Mouse (Mus musculus): ENCODE measurements around the gene Fam209. TPM values are rescaled to one million over a fixed set of nuclear protein-coding genes. Genes with fewer than 3 reads are reported as not detected.

The Fam209 gene
- polyA plus RNA-seq (2015; fragmentation: Nextera tagmentation; extraction: Ambion mirVana), result not detected in 2 replicates

DNA sequence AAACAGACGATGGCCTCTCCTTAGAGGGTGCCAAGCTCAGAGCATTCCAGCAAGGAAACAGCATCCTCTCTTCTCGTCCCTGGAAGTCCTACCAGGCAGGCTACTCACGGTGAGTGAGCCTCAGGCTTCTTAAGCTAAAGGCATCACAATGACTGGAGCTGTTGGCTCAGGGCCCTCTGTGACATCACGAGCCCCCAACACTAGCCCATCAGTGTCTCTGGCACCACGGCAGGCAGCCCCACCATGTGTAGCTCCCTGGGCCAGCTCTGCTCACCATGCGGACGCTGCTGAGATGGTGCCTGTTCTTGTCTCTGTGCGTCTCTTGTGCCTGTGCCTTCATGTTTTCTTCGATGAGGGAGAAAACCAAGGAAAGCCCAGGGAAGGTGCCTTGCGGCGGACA lies at the start of gene Fam209:
Gene Fam209, plus strand, starts transcription at position 203 of the 400 bp plus-strand sequence.
- Histone ChIP-seq H3K9ac (ENCODE audit: low read length) (no peak within 1 kb of the TSS), H3K36me3 (ENCODE audit: control insufficient read depth, insufficient read depth, low read length) (peaks cover 8% of the 10 kb centered on the region; the same call in 1 of the 2 replicates), H3K4me1 (ENCODE audit: control insufficient read depth, insufficient read depth, low read length) (0 out of 2 replicates have a peak, but pooled peaks cover 3% of the 10 kb centered on the region), H3K27me3 (ENCODE audit: control insufficient read depth, insufficient read depth, low read length) (no peaks in the 10 kb centered on the region; the same call in 1 of the 2 replicates), H3K4me3 (replicated peaks; ENCODE audit: low read length) (no peak within 1 kb of the TSS), H3K27ac (ENCODE audit: low read length) (peak within 1 kb of the TSS; percentile 34), H3K4me2 (ENCODE audit: low read depth, low read length) (no peak within 1 kb of the TSS), H3K9me3 (replicated peaks; ENCODE audit: control insufficient read depth, low read length) (no peaks in the 10 kb centered on the region)
- WGBS, result 88% methylated on average over 11 of the region's 11 CpGs
- no peak for ATAC-seq (ENCODE audit: insufficient read depth, low FRiP score)

DNA sequence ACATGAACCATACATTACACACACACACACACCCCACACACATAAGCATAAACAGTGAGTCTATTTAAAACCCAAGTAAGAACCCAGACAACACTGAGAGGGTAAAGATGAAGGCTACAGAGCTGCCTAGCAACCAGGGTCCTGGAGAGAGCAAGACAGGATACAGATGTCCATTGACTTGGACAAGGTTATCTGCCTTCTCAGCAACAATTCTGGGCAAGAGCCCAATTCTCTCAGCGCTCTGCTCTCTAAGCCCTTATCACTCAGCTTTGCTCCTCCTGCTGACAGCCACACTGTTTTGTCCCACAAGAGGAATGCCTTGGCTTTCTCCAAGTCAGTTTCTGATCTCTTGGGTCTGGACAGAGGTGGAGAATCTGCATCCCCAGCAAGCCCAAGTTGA lies 41.7 kb upstream of the Fam209 start:
- H3K9me3 ChIP-seq (replicated peaks; ENCODE audit: control insufficient read depth, low read length), result no peaks in the 10 kb centered on the region
- H3K36me3 ChIP-seq (ENCODE audit: control insufficient read depth, insufficient read depth, low read length), result no peaks in the 10 kb centered on the region
- H3K4me2 ChIP-seq (ENCODE audit: low read depth, low read length), result no peak overlapping the region
- peak; percentile 60; the same call in 1 of the 2 replicates for ATAC-seq (ENCODE audit: insufficient read depth, low FRiP score)
- H3K4me1 ChIP-seq (ENCODE audit: control insufficient read depth, insufficient read depth, low read length), result no peaks in the 10 kb centered on the region
- H3K9ac ChIP-seq (ENCODE audit: low read length), result no peak overlapping the region
- WGBS, result 38% methylated on average over 1 of the region's 1 CpGs
- no peak overlapping the region for H3K27ac ChIP-seq (ENCODE audit: low read length)
- no peak overlapping the region for H3K4me3 ChIP-seq (replicated peaks; ENCODE audit: low read length)
- no peaks in the 10 kb centered on the region for H3K27me3 ChIP-seq (ENCODE audit: control insufficient read depth, insufficient read depth, low read length)

DNA sequence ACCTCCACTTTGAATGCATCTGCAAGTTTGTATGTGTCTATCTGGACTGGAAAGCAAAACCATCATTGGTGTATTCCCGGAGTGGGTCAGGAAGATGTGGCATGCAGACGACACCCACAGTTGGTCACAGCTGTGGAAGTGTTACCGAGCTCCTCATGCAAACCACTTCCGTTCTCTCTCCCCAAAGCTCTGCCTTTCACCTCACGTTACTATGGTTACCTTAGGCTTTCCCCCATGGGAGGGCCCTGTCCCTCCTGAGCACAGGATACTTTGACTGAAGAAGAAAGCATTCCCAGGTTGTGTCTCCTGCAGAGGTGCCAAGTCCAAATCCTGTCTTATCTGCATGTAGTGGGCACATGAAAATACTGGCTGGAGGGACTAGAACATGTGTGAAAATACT lies 38.6 kb upstream of the Fam209 start:
- Histone ChIP-seq H3K36me3 (ENCODE audit: control insufficient read depth, insufficient read depth, low read length) (no peaks in the 10 kb centered on the region), H3K27me3 (ENCODE audit: control insufficient read depth, insufficient read depth, low read length) (no peaks in the 10 kb centered on the region), H3K27ac (ENCODE audit: low read length) (no peak overlapping the region), H3K4me3 (replicated peaks; ENCODE audit: low read length) (no peak overlapping the region), H3K4me1 (ENCODE audit: control insufficient read depth, insufficient read depth, low read length) (no peaks in the 10 kb centered on the region), H3K9me3 (replicated peaks; ENCODE audit: control insufficient read depth, low read length) (no peaks in the 10 kb centered on the region), H3K9ac (ENCODE audit: low read length) (no peak overlapping the region), H3K4me2 (ENCODE audit: low read depth, low read length) (no peak overlapping the region)
- WGBS, result 35% methylated on average over 5 of the region's 5 CpGs
- ATAC-seq (ENCODE audit: insufficient read depth, low FRiP score), result no peak

DNA sequence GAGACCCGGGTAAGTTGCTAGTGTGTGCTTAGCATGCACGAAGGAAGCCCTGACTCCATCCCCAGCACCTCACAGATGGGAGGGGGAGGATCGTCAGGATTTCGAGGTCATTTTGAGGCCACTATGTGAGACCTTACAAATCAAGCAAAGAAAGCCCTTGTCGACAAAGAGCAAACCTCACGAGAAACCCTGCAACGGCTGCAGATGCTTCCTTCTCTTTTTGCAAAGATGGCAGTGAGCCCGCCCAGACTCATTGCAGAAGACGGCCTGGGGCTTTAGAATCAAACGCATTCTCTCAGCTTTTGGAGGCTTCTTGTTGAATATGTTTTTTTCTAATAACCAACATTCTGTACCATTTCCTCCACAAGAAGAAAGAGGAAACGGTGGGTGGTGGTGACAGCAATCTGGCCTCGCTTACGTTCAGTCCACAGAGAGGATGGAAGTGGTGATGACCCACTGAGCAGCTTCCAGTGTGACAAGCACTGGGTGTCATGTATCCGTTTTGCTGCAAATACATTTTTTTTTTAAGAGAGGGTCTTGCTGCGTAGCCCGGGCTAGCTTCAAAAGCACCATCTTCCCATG lies 34.9 kb upstream of the Fam209 start:
- H3K9ac ChIP-seq (ENCODE audit: low read length), result no peak overlapping the region
- no peak for ATAC-seq (ENCODE audit: insufficient read depth, low FRiP score)
- H3K9me3 ChIP-seq (replicated peaks; ENCODE audit: control insufficient read depth, low read length), result no peaks in the 10 kb centered on the region
- 60% methylated on average over 16 of the region's 16 CpGs for WGBS
- H3K27ac ChIP-seq (ENCODE audit: low read length), result no peak overlapping the region
- H3K4me3 ChIP-seq (replicated peaks; ENCODE audit: low read length), result no peak overlapping the region
- no peaks in the 10 kb centered on the region for H3K27me3 ChIP-seq (ENCODE audit: control insufficient read depth, insufficient read depth, low read length)
- H3K4me2 ChIP-seq (ENCODE audit: low read depth, low read length), result no peak overlapping the region
- H3K4me1 ChIP-seq (ENCODE audit: control insufficient read depth, insufficient read depth, low read length), result peaks cover 9% of the 10 kb centered on the region
- no peaks in the 10 kb centered on the region for H3K36me3 ChIP-seq (ENCODE audit: control insufficient read depth, insufficient read depth, low read length)

DNA sequence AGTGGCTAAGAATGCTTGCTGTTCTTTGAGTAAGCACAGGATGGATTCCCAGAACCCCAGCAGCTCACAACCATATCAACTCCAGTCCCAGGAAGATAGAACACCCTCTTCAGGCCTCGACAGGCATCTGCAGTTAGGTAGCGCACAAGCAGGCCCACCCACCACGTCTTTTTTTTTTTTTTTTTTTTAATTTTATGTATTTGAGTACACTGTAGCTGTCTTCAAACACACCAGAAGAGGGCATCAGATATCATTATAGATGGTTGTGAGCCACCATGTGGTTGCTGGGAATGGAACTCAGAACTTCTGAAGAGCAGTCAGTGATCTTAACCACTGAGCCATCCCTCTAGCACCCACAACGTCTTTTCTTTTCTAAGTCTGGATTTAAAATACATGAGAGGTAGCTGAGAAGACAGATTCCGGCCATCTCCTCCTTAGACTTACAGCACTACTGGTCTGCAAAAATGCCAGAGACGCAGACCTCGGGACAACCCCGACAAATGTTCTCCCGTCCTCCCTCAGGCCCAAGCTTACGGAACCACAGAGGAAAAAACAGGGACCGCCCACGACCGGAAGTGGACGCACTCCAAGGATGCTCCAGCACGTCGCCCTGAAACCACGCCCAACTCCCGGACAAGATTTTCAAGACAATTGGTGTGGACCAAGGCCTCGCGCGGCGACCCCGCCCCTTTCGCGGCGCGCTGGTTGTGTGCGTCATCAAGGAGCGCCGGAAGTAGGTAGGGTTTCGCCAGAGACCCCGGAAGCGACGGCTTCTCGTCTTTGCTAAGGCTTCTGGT lies 32.3 kb upstream of the Fam209 start, which contains the start of gene Rtf2:
Gene Rtf2, plus strand, starts transcription at position 714 of the 797 bp plus-strand sequence.
- Histone ChIP-seq H3K4me2 (ENCODE audit: low read depth, low read length) (peak within 1 kb of the TSS; percentile 74), H3K9me3 (replicated peaks; ENCODE audit: control insufficient read depth, low read length) (no peaks in the 10 kb centered on the region), H3K27ac (ENCODE audit: low read length) (peak within 1 kb of the TSS; percentile 78), H3K4me1 (ENCODE audit: control insufficient read depth, insufficient read depth, low read length) (peaks cover 9% of the 10 kb centered on the region), H3K36me3 (ENCODE audit: control insufficient read depth, insufficient read depth, low read length) (no peaks in the 10 kb centered on the region), H3K27me3 (ENCODE audit: control insufficient read depth, insufficient read depth, low read length) (no peaks in the 10 kb centered on the region), H3K4me3 (replicated peaks; ENCODE audit: low read length) (peak within 1 kb of the TSS; percentile 87), H3K9ac (ENCODE audit: low read length) (peak within 1 kb of the TSS; percentile 82)
- peak; percentile 97 for ATAC-seq (ENCODE audit: insufficient read depth, low FRiP score)
- 2% methylated on average over 35 of the region's 35 CpGs for WGBS

DNA sequence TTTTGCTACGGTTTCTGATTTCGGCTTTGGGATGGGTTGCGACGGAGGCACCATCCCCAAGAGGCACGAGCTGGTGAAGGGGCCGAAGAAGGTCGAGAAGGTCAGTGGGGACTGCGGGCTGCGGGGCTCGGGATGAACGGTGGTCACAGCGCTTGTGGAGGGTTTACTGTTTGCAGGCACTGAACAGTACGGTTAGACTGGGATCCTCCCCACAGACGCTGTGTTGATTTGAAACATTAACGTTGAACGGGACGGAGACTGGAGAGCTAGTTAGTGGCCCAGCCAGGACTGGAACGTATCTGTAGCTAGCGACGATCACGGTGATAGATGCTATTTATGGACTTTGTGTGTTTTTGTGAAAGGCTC lies 31.7 kb upstream of the Fam209 start:
- peak overlapping the region; percentile 82 for H3K9ac ChIP-seq (ENCODE audit: low read length)
- no peaks in the 10 kb centered on the region for H3K9me3 ChIP-seq (replicated peaks; ENCODE audit: control insufficient read depth, low read length)
- peak overlapping the region; percentile 49; the same call in 1 of the 2 replicates for H3K27ac ChIP-seq (ENCODE audit: low read length)

DNA sequence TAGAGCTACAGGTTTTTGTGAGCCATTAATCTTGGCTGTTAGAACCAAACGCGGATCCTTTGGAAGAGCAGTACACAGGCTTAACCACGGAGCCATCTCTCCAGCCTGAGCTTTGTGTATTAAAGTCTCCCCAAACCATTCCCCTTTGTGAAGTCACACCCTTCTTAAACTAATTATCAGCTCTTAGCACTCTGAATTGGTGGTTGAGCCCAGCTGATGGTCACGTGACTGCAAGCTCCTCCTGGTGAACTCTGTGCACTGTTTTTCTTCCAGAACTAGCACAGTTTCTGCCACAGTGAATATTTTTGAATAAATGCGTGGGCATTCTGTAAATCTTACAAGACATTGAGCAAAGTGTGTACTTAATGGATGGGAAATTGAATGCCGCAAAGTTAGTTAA lies 31.1 kb upstream of the Fam209 start:
- ATAC-seq (ENCODE audit: insufficient read depth, low FRiP score), result no peak
- no peaks in the 10 kb centered on the region for H3K27me3 ChIP-seq (ENCODE audit: control insufficient read depth, insufficient read depth, low read length)
- H3K36me3 ChIP-seq (ENCODE audit: control insufficient read depth, insufficient read depth, low read length), result no peaks in the 10 kb centered on the region
- H3K9ac ChIP-seq (ENCODE audit: low read length), result peak overlapping the region; percentile 82
- WGBS, result 26% methylated on average over 6 of the region's 6 CpGs
- H3K4me2 ChIP-seq (ENCODE audit: low read depth, low read length), result peak overlapping the region; percentile 74
- no peaks in the 10 kb centered on the region for H3K9me3 ChIP-seq (replicated peaks; ENCODE audit: control insufficient read depth, low read length)
- H3K4me1 ChIP-seq (ENCODE audit: control insufficient read depth, insufficient read depth, low read length), result peaks cover 9% of the 10 kb centered on the region
- H3K27ac ChIP-seq (ENCODE audit: low read length), result no peak overlapping the region
- peak overlapping the region; percentile 87 for H3K4me3 ChIP-seq (replicated peaks; ENCODE audit: low read length)

More for the DNA sequence above, 31.7 kb upstream of the Fam209 start:
- H3K4me3 ChIP-seq (replicated peaks; ENCODE audit: low read length), result peak overlapping the region; percentile 87
- no peaks in the 10 kb centered on the region for H3K27me3 ChIP-seq (ENCODE audit: control insufficient read depth, insufficient read depth, low read length)
- peaks cover 9% of the 10 kb centered on the region for H3K4me1 ChIP-seq (ENCODE audit: control insufficient read depth, insufficient read depth, low read length)
- H3K4me2 ChIP-seq (ENCODE audit: low read depth, low read length), result peak overlapping the region; percentile 74
- WGBS, result under 1% methylated on average over 21 of the region's 21 CpGs
- no peaks in the 10 kb centered on the region for H3K36me3 ChIP-seq (ENCODE audit: control insufficient read depth, insufficient read depth, low read length)
- peak; percentile 38 for ATAC-seq (ENCODE audit: insufficient read depth, low FRiP score)

DNA sequence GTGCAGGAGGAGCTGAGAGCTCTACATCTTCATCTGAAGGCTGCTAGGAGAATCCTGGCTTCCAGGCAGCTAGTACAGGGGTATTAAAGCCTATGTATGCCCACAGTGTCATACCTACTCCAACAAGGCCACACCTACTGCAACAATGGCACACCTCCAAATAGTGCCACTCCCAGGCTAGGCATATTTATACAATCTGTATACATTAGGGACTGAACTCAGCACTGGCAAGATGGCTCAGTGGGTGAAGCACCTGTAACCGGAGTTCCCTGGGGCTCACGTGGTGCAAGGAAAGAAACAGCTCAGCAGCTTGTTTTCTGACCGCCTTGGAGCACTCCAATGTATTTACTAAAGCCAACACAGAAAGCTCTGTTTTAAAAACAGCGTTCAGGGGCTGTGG lies 26.7 kb upstream of the Fam209 start:
- Histone ChIP-seq H3K9me3 (replicated peaks; ENCODE audit: control insufficient read depth, low read length) (no peaks in the 10 kb centered on the region), H3K4me2 (ENCODE audit: low read depth, low read length) (no peak overlapping the region), H3K27me3 (ENCODE audit: control insufficient read depth, insufficient read depth, low read length) (no peaks in the 10 kb centered on the region), H3K4me1 (ENCODE audit: control insufficient read depth, insufficient read depth, low read length) (peaks cover 9% of the 10 kb centered on the region), H3K9ac (ENCODE audit: low read length) (no peak overlapping the region), H3K4me3 (replicated peaks; ENCODE audit: low read length) (no peak overlapping the region), H3K36me3 (ENCODE audit: control insufficient read depth, insufficient read depth, low read length) (peaks cover 9% of the 10 kb centered on the region), H3K27ac (ENCODE audit: low read length) (no peak overlapping the region)
- ATAC-seq (ENCODE audit: insufficient read depth, low FRiP score), result no peak
- WGBS, result 88% methylated on average over 4 of the region's 4 CpGs

DNA sequence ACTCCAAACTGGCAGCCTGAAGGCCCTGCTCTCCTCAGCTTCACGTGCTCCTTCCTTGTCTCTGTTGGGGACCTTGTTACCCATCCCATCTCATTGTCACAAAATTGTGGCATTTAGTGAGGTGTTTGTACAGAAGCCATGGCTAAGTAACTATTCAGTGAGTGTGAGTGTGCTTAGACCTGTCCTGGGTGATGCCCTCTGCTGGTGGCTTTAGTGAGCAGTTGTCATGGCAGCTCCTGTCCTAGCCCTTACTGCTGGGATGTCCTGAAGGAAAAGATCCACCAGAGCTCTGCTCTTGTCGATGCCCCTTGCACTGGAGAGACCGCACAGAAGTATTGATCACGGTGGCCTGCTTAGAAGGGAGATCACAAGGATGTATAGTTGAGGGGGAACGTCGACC lies 25.0 kb upstream of the Fam209 start:
- H3K4me3 ChIP-seq (replicated peaks; ENCODE audit: low read length), result no peak overlapping the region
- no peaks in the 10 kb centered on the region for H3K27me3 ChIP-seq (ENCODE audit: control insufficient read depth, insufficient read depth, low read length)
- no peak overlapping the region for H3K9ac ChIP-seq (ENCODE audit: low read length)
- peaks cover 9% of the 10 kb centered on the region for H3K36me3 ChIP-seq (ENCODE audit: control insufficient read depth, insufficient read depth, low read length)
- ATAC-seq (ENCODE audit: insufficient read depth, low FRiP score), result no peak
- no peak overlapping the region for H3K4me2 ChIP-seq (ENCODE audit: low read depth, low read length)
- no peaks in the 10 kb centered on the region for H3K9me3 ChIP-seq (replicated peaks; ENCODE audit: control insufficient read depth, low read length)
- 89% methylated on average over 6 of the region's 6 CpGs for WGBS
- H3K4me1 ChIP-seq (ENCODE audit: control insufficient read depth, insufficient read depth, low read length), result no peaks in the 10 kb centered on the region
- no peak overlapping the region for H3K27ac ChIP-seq (ENCODE audit: low read length)
